Mouse (Mus musculus) frontal cortex, postnatal 25 days (tissue): Measurements from ENCODE around the gene Olfr368.
A peak's percentile ranks its signal among the peaks of the same experiment; 100 is the strongest.

Experiments used
- DNase-seq, 2 experiments: peaks; one replicate each; pipeline ENCODE4 v3.0.0; 2022; ENCODE audit warnings: low spot score in 2 of 2

The Olfr368 gene

GRCm38 (mm10) chr2:37326215-37326614 lies at the start of gene Olfr368:
Olfr368 (plus strand) TSS chr2:37326515.
- no peak for DNase-seq

- DNase-seq = no peak
These were observed 7.0 kb downstream of the Olfr368 start for GRCm38 (mm10) chr2:37333321-37333720.

GRCm38 (mm10) chr2:37338497-37339187 lies 12.3 kb downstream of the Olfr368 start:
- peak in 1 of 2 experiments; percentile 37 for DNase-seq

- no peak for DNase-seq
These were observed 25.4 kb downstream of the Olfr368 start for GRCm38 (mm10) chr2:37351671-37352070.

- DNase-seq = no peak
These were observed 29.3 kb downstream of the Olfr368 start for GRCm38 (mm10) chr2:37355571-37355970.

- DNase-seq = peak; percentile 77 to 78
These were observed 32.6 kb downstream of the Olfr368 start, which contains the start of gene Pdcl for GRCm38 (mm10) chr2:37358633-37359540. Pdcl (minus strand) TSS chr2:37359332.

- no peak for DNase-seq
These were observed 33.6 kb downstream of the Olfr368 start for GRCm38 (mm10) chr2:37359908-37360307.

GRCm38 (mm10) chr2:37370651-37371050 lies 44.3 kb downstream of the Olfr368 start:
- no peak for DNase-seq

GRCm38 (mm10) chr2:37376018-37376417 lies 49.7 kb downstream of the Olfr368 start:
- no peak for DNase-seq

- peak in 1 of 2 experiments; percentile 36 for DNase-seq
These were observed 53.9 kb downstream of the Olfr368 start for GRCm38 (mm10) chr2:37380189-37380588.
